12 mouse cellular contexts compared by ENCODE assay signal in genomic region chr1:24553462-24553861, GRCm38 (mm10). TPM values are rescaled to one million over a fixed set of nuclear protein-coding genes. Genes with fewer than 3 reads are reported as not detected.
DNase-seq lines count a peak whose midpoint lies in the region; ATAC-seq and TF ChIP-seq lines count a peak whose summit lies in the region.
"Had no signal": no experiment of that assay in that cellular context is flagged by ENCODE, and none has a peak within 500 bp of the region (broad histone marks: within the 10 kb centered on the region; RNA-seq: fewer than 3 reads in every experiment).

No protein-coding gene starts in this region.

- no peak overlapping the region for H3K4me3 ChIP-seq in neural tube, embryonic 11.5 days (ENCODE audit: low read depth, low read length)
- no peak overlapping the region for H3K4me3 ChIP-seq in heart, postnatal 0 days (ENCODE audit: low read depth, low read length)
- no peak overlapping the region for H3K4me3 ChIP-seq in neural tube, embryonic 15.5 days (replicated peaks)
- H3K4me3 ChIP-seq: liver, embryonic 15.5 days; neural tube, embryonic 13.5 days had no signal

- no peak overlapping the region for H3K9ac ChIP-seq in neural tube, embryonic 11.5 days (ENCODE audit: low read length)
- no peak overlapping the region for H3K9ac ChIP-seq in heart, postnatal 0 days (replicated peaks; ENCODE audit: low read depth, low read length)
- no peak overlapping the region for H3K9ac ChIP-seq in neural tube, embryonic 15.5 days (replicated peaks)
- H3K9ac ChIP-seq: liver, embryonic 15.5 days; neural tube, embryonic 13.5 days had no signal

- WGBS in neural tube, embryonic 11.5 days = 47% methylated on average over 4 of the region's 4 CpGs
- WGBS in heart, postnatal 0 days = 7% methylated on average over 4 of the region's 4 CpGs
- WGBS in neural tube, embryonic 15.5 days = 53% methylated on average over 4 of the region's 4 CpGs

- H3K9me3 ChIP-seq in neural tube, embryonic 11.5 days (ENCODE audit: control insufficient read depth, low read length) = no peaks in the 10 kb centered on the region
- no peaks in the 10 kb centered on the region for H3K9me3 ChIP-seq in heart, postnatal 0 days (replicated peaks; ENCODE audit: control insufficient read depth, low read length)
- no peaks in the 10 kb centered on the region for H3K9me3 ChIP-seq in neural tube, embryonic 15.5 days (replicated peaks)
- H3K9me3 ChIP-seq: liver, embryonic 15.5 days; neural tube, embryonic 13.5 days had no signal

- no peak for ATAC-seq in neural tube, embryonic 11.5 days (ENCODE audit: insufficient read depth, low FRiP score, low TSS enrichment)
- ATAC-seq in heart, postnatal 0 days (ENCODE audit: insufficient read depth, low read depth) = peak; percentile 63
- no peak for ATAC-seq in neural tube, embryonic 15.5 days (ENCODE audit: low FRiP score)

- TF ChIP-seq EP300 in heart, postnatal 0 days (IDR thresholded peaks at IDR 0.05; ENCODE audit: low read depth) = no peak

- no peaks in the 10 kb centered on the region for H3K4me1 ChIP-seq in neural tube, embryonic 11.5 days (ENCODE audit: control insufficient read depth, insufficient read depth, low read length)
- H3K4me1 ChIP-seq in heart, postnatal 0 days (ENCODE audit: control insufficient read depth, insufficient read depth) = no peaks in the 10 kb centered on the region
- H3K4me1 ChIP-seq in neural tube, embryonic 15.5 days = 0 out of 2 replicates have a peak, but pooled peaks cover 3% of the 10 kb centered on the region
- H3K4me1 ChIP-seq: liver, embryonic 15.5 days; neural tube, embryonic 13.5 days had no signal

- H3K4me2 ChIP-seq in neural tube, embryonic 11.5 days (ENCODE audit: low read depth) = no peak overlapping the region
- H3K4me2 ChIP-seq in heart, postnatal 0 days (ENCODE audit: low read depth, low read length) = no peak overlapping the region
- H3K4me2 ChIP-seq in neural tube, embryonic 15.5 days = no peak overlapping the region
- H3K4me2 ChIP-seq: liver, embryonic 15.5 days; neural tube, embryonic 13.5 days had no signal

- H3K27ac ChIP-seq in neural tube, embryonic 11.5 days (ENCODE audit: low read depth, low read length) = no peak overlapping the region
- H3K27ac ChIP-seq in heart, postnatal 0 days (ENCODE audit: low read depth) = no peak overlapping the region
- H3K27ac ChIP-seq in neural tube, embryonic 15.5 days (replicated peaks) = no peak overlapping the region
- H3K27ac ChIP-seq: liver, embryonic 15.5 days; neural tube, embryonic 13.5 days had no signal

- TF ChIP-seq CTCF in heart, postnatal 0 days (IDR thresholded peaks at IDR 0.05; ENCODE audit: low read depth) = no peak

- no peaks in the 10 kb centered on the region for H3K36me3 ChIP-seq in neural tube, embryonic 11.5 days (ENCODE audit: control insufficient read depth, insufficient read depth, low read length)
- no peaks in the 10 kb centered on the region for H3K36me3 ChIP-seq in heart, postnatal 0 days (replicated peaks; ENCODE audit: control insufficient read depth, insufficient read depth, low read length)
- H3K36me3 ChIP-seq in neural tube, embryonic 15.5 days = no peaks in the 10 kb centered on the region
- H3K36me3 ChIP-seq: liver, embryonic 15.5 days; neural tube, embryonic 13.5 days had no signal

- peak; percentile 5 for DNase-seq in adrenal gland, adult 2 months
- no peak for DNase-seq in adrenal gland, postnatal 14 days
- DNase-seq in neural tube, embryonic 11.5 days (ENCODE audit: low spot score) = peak; percentile 18
- no peak for DNase-seq in neural tube, embryonic 10.5 days (ENCODE audit: extremely low spot score, low spot score)
- peak; percentile 47 for DNase-seq in heart, postnatal 0 days (ENCODE audit: low spot score)
- DNase-seq in skeletal muscle tissue, adult 2 months (ENCODE audit: low read depth, low spot score) = peak; percentile 41
- no peak for DNase-seq in spleen, postnatal 36 days (ENCODE audit: low spot score in 2 of 2)
- DNase-seq: cerebellum, adult 9-11 months; thymus, postnatal 36 days had no signal

- H3K27me3 ChIP-seq in neural tube, embryonic 11.5 days (ENCODE audit: control insufficient read depth, insufficient read depth, low read length) = no peaks in the 10 kb centered on the region
- H3K27me3 ChIP-seq in heart, postnatal 0 days (ENCODE audit: control insufficient read depth, insufficient read depth, low read length) = no peaks in the 10 kb centered on the region
- no peaks in the 10 kb centered on the region for H3K27me3 ChIP-seq in neural tube, embryonic 15.5 days (replicated peaks)
- H3K27me3 ChIP-seq: liver, embryonic 15.5 days; neural tube, embryonic 13.5 days had no signal

RNA-seq across cellular contexts. Expression of gene Col19a1, which starts 33.8 kb away (rescaled TPM):
- total RNA-seq in adrenal gland, adult 2 months (2021) = under 1 TPM in 1 of 2 experiments, not detected in 1; 0.07 TPM
- not detected in 2 replicates for polyA plus RNA-seq in adrenal gland, adult 2 months (2012; rRNA removed)
- total RNA-seq in adrenal gland, postnatal 14 days (2021) = 0.23 TPM in 1 of 2 replicates, not detected in the other
- polyA plus RNA-seq in neural tube, embryonic 11.5 days (2014; fragmentation: Nextera tagmentation; extraction: Ambion mirVana) = 1.6 and 1.9 TPM in 2 replicates
- total RNA-seq in heart, postnatal 0 days (2014; rRNA removed; ENCODE audit: low replicate concordance) = 0.35 and 0.69 TPM in 2 replicates
- 0.03 and 0.04 TPM in 2 replicates for polyA plus RNA-seq in heart, postnatal 0 days (2015; fragmentation: Nextera tagmentation; extraction: Ambion mirVana)
- polyA plus RNA-seq in neural tube, embryonic 15.5 days (2015; fragmentation: Nextera tagmentation; extraction: Ambion mirVana) = 3.0 and 3.4 TPM in 2 replicates

Comparison
In these comparisons a context has a peak if more than half of its experiments do, and no peak if none do; other contexts are left out.
1. DNase-seq: peak in adrenal gland, adult 2 months (single experiment), neural tube, embryonic 11.5 days (single experiment), heart, postnatal 0 days (single experiment) and skeletal muscle tissue, adult 2 months (single experiment); none in adrenal gland, postnatal 14 days (single experiment), neural tube, embryonic 10.5 days (single experiment) and spleen, postnatal 36 days (0 of 2).